Mouse (Mus musculus) olfactory bulb, adult 2 months (tissue): ENCODE measurements around the gene Rasip1. TPM values are rescaled to one million over a fixed set of nuclear protein-coding genes. Genes with fewer than 3 reads are reported as not detected.

ENCODE experiments used
- H3K27ac ChIP-seq: fragments of 200-500 bp; 2 replicates; pipeline ENCODE4 v1.5.1; 2012; ENCODE audit warnings: low read depth, low read length; ENCODE audit not compliant: insufficient read depth
- H3K4me1 ChIP-seq: fragments of 200-500 bp; 2 replicates; pipeline ENCODE4 v1.6.1; 2012; ENCODE audit warnings: low read length; ENCODE audit not compliant: control insufficient read depth, insufficient read depth
- H3K4me3 ChIP-seq: fragments of 200-500 bp; 2 replicates; pipeline ENCODE4 v1.5.1; 2012; ENCODE audit warnings: mild to moderate bottlenecking, low read depth, low read length, moderate library complexity; ENCODE audit not compliant: insufficient read depth
- CTCF ChIP-seq: fragments of 200-500 bp; IDR thresholded peaks from 2 replicates; pipeline ENCODE4 v1.5.1; 2012; ENCODE audit warnings: low read depth, mild to moderate bottlenecking, low read length, moderate library complexity; ENCODE audit not compliant: insufficient read depth
- POLR2A ChIP-seq: fragments of 200-500 bp; IDR thresholded peaks from 2 replicates; pipeline ENCODE4 v1.6.1; 2012; ENCODE audit warnings: mild to moderate bottlenecking, low read depth, low read length, moderate library complexity; ENCODE audit not compliant: insufficient read depth
- WGBS: fragments of 180-500 bp; shearing (Covaris S2); methylation state at CpG from one replicate; pipeline ENCODE4 v1.1.7; 2018; 5-methylcytosine and 5-hydroxymethylcytosine counted together
- polyA plus RNA-seq: library from polyadenylated mRNA; stranded (reverse); fragments of >200 nt; gene quantifications from 2 replicates; pipeline ENCODE4 v1.2.4, GENCODE M21; 2012; ENCODE audit warnings: low replicate concordance; ENCODE audit not compliant: missing spikeins, insufficient read depth, insufficient read length

Gene Rasip1
- polyA plus RNA-seq, 1 experiment: not detected

DNA sequence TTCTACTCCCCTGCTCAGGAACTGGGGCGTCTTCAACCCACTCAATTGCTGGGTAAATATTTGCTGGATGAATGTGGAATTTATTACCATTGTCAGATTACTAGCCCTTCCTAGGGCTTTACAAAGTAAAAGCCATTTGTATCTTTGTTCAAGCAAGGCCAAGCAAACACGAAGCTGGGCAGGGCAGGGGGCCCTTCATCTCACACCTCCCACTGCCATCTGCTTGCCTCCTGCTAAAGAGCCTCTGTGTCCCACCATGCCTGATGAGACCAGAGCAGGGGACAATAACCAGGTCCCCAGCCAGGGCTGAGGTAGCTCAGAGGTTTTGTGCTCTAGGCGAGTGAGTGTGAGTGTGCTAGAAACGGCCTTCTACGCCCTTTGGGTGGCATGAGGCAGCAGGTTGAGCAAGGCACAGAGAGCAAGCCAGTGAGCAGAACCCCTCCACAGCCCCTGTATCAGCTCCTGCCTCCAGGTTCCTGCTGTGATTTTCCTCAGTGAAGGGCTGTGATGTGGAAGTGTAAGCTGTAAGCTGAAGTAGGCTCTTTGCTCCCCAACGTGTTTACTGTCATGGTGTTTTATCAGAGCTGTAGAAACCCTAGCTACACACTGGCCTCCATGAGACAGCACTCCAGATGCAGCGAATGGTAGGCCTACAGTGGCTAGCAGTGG, 50.5 kb downstream of the Rasip1 start:
- 90% methylated on average over 7 of the region's 7 CpGs for WGBS
- peaks cover 4% of the 10 kb centered on the region for H3K4me1 ChIP-seq
- TF ChIP-seq CTCF (no peak), POLR2A (no peak)

DNA sequence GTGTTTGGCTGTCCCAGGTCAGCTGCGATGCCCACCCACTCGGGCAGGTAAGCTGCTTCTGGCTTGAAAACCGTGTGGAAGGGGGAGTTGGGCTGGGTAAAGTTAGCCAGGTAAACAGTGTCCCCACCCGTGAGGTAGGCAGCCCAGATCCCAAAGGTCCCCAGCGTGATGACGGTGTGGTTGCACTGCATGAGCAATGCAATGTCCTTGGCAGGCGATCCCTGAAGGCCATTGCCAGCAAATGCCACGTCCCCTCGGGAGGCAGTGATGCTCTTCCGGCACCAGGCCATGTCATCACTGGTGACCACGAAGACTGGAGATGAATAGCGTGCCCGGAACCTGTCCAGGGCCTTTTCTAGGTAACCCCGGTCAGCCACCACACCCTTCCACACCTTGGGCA, 51.2 kb downstream of the Rasip1 start:
- Histone ChIP-seq H3K4me1 (peaks cover 7% of the 10 kb centered on the region), H3K4me3 (no peak overlapping the region), H3K27ac (no peak overlapping the region)
- TF ChIP-seq CTCF: no peak
- no peak for TF ChIP-seq POLR2A
- WGBS: 93% methylated on average over 14 of the region's 14 CpGs

More for the DNA sequence above, 50.5 kb downstream of the Rasip1 start:
- no peak overlapping the region for H3K4me3 ChIP-seq
- H3K27ac ChIP-seq: no peak overlapping the region

- no peak for TF ChIP-seq POLR2A
- TF ChIP-seq CTCF: no peak
- Histone ChIP-seq H3K27ac (no peak overlapping the region), H3K4me3 (no peak overlapping the region), H3K4me1 (peaks cover 7% of the 10 kb centered on the region)
- 73% methylated on average over 14 of the region's 14 CpGs for WGBS
Measured at GRCm38 (mm10) chr7:45679966-45680621, 52.8 kb downstream of the Rasip1 start.

DNA sequence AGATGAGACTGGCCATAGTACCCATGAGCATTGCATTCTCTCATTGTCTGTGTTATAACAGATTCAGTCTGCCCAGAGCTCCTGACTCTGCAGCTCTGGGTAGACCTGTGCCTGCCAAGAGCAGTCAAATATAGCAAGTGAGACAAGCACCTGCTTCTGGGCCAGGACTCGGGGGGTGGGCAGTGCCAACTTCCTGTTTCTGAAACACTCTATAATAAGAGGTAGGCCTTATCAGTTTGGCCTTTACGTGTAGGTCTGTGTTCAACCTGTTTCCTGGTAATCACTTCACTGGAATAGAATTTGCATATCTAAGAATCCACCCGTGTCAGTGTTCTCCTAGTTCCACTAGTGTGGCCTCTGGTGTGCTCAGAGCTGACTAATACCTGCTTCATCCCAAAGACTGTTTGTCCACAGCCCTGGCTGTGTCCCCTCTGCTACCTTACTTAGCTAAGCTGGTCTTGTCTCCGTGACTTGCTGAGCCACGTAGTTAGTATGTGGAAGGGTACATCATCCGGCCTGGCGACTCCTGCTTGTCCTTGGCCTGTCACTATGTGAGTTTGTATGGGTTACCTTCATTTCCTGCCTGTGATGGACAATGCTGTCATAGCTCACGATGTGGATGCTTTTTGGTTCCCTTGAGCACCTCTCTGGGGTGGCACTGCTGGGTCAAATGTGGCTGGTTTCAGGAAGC, 53.9 kb downstream of the Rasip1 start:
- Histone ChIP-seq H3K4me3 (no peak overlapping the region), H3K4me1 (peaks cover 7% of the 10 kb centered on the region), H3K27ac (no peak overlapping the region)
- TF ChIP-seq POLR2A: no peak
- 88% methylated on average over 8 of the region's 8 CpGs for WGBS

GRCm38 (mm10) chr7:45682144-45683126, 55.1 kb downstream of the Rasip1 start:
- Histone ChIP-seq H3K4me1 (peaks cover 7% of the 10 kb centered on the region), H3K4me3 (peak overlapping the region; percentile 38), H3K27ac (peak overlapping the region; percentile 64; the same call in 1 of the 2 replicates)
- whole genome bisulfite sequencing: 29% methylated on average over 14 of the region's 14 CpGs
- TF ChIP-seq CTCF (peak; percentile 94), POLR2A (no peak)

GRCm38 (mm10) chr7:45683396-45684050, 56.2 kb downstream of the Rasip1 start, which contains the start of gene Ntn5:
Gene Ntn5, plus strand, starts transcription at chr7:45684022.
- Histone ChIP-seq H3K27ac (no peak within 1 kb of the TSS), H3K4me3 (no peak within 1 kb of the TSS), H3K4me1 (peaks cover 7% of the 10 kb centered on the region)
- TF ChIP-seq CTCF: no peak
- no peak for TF ChIP-seq POLR2A
- WGBS: 82% methylated on average over 7 of the region's 7 CpGs

- Histone ChIP-seq H3K27ac (no peak overlapping the region), H3K4me1 (peaks cover 17% of the 10 kb centered on the region), H3K4me3 (no peak overlapping the region)
- TF ChIP-seq CTCF (no peak), POLR2A (no peak)
- whole genome bisulfite sequencing: 74% methylated on average over 10 of the region's 10 CpGs
Measured at GRCm38 (mm10) chr7:45685811-45686210, 58.5 kb downstream of the Rasip1 start.

DNA sequence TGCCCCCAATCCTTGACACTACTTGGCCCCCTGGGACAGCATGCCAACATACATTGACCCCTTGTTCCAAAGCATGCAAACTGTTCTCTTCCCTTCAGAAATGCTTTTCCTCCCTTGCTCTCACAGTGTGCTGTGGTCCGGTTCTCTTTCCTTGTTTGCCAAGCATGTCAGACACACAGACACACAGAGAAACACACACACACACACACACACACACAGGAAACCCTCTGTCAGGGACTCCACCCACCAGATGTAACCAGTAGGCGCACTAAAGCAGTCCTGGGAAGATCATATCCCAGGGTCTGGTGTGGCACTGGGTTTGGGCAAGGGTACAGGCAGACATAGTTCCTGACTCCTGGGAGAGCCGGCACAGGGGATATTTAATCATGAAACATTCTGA, 59.6 kb downstream of the Rasip1 start:
- Histone ChIP-seq H3K27ac (no peak overlapping the region), H3K4me1 (peaks cover 20% of the 10 kb centered on the region), H3K4me3 (no peak overlapping the region)
- TF ChIP-seq POLR2A: no peak
- no peak for TF ChIP-seq CTCF
- WGBS: 83% methylated on average over 3 of the region's 3 CpGs

Other genes with a start within 250 kb of the Rasip1 start
- 1,039 and 1,720 TPM in 2 replicates for gene Snrnp70, start 231.7 kb upstream of the Rasip1 start, polyA plus RNA-seq
- gene Kcna7, start 221.8 kb upstream of the Rasip1 start, polyA plus RNA-seq: not detected in 2 replicates
- not detected in 2 replicates for gene Ntf5, start 213.8 kb upstream of the Rasip1 start, polyA plus RNA-seq
- gene Lhb, start 206.7 kb upstream of the Rasip1 start, polyA plus RNA-seq: not detected in 2 replicates
- gene Gys1, start 192.6 kb upstream of the Rasip1 start, polyA plus RNA-seq: not detected in 2 replicates
- not detected in 2 replicates for gene Ruvbl2, start 189.4 kb upstream of the Rasip1 start, polyA plus RNA-seq
- gene Ftl1, start 167.6 kb upstream of the Rasip1 start, polyA plus RNA-seq: 553 and 835 TPM in 2 replicates
- not detected in 2 replicates for gene Bax, start 160.6 kb upstream of the Rasip1 start, polyA plus RNA-seq
- gene Tulp2, start 145.6 kb upstream of the Rasip1 start, polyA plus RNA-seq: not detected in 2 replicates
- not detected in 2 replicates for gene Gm45808, start 140.7 kb upstream of the Rasip1 start, polyA plus RNA-seq
- gene Dhdh, start 138.7 kb upstream of the Rasip1 start, polyA plus RNA-seq: not detected in 2 replicates
- not detected in 2 replicates for gene Nucb1, start 117.1 kb upstream of the Rasip1 start, polyA plus RNA-seq
- not detected in 2 replicates for gene Ppp1r15a, start 101.2 kb upstream of the Rasip1 start, polyA plus RNA-seq
- not detected in 2 replicates for gene Plekha4, start 101.2 kb upstream of the Rasip1 start, polyA plus RNA-seq
- not detected in 2 replicates for gene Hsd17b14, start 72.6 kb upstream of the Rasip1 start, polyA plus RNA-seq
- not detected in 2 replicates for gene Bcat2, start 57.3 kb upstream of the Rasip1 start, polyA plus RNA-seq
- gene Fgf21, start 12.0 kb upstream of the Rasip1 start, polyA plus RNA-seq: not detected in 2 replicates
- gene Fut1, start 10.2 kb upstream of the Rasip1 start, polyA plus RNA-seq: not detected in 2 replicates
- not detected in 2 replicates for gene Izumo1, start 5.7 kb upstream of the Rasip1 start, polyA plus RNA-seq
- gene Mamstr, start 12.5 kb downstream of the Rasip1 start, polyA plus RNA-seq: not detected in 2 replicates
- not detected in 2 replicates for gene Fut2, start 38.9 kb downstream of the Rasip1 start, polyA plus RNA-seq
- not detected in 2 replicates for gene Ntn5, start 56.5 kb downstream of the Rasip1 start, polyA plus RNA-seq
- not detected in 2 replicates for gene Sec1, start 66.9 kb downstream of the Rasip1 start, polyA plus RNA-seq
- not detected in 2 replicates for gene Car11, start 72.4 kb downstream of the Rasip1 start, polyA plus RNA-seq
- 386 TPM in 1 of 2 replicates, not detected in the other for gene Dbp, start 77.6 kb downstream of the Rasip1 start, polyA plus RNA-seq
- not detected in 2 replicates for gene Rpl18, start 88.0 kb downstream of the Rasip1 start, polyA plus RNA-seq
- not detected in 2 replicates for gene Sphk2, start 90.5 kb downstream of the Rasip1 start, polyA plus RNA-seq
- not detected in 2 replicates for gene Fam83e, start 93.7 kb downstream of the Rasip1 start, polyA plus RNA-seq
- not detected in 2 replicates for gene Spaca4, start 98.3 kb downstream of the Rasip1 start, polyA plus RNA-seq
- gene Lmtk3, start 156.2 kb downstream of the Rasip1 start, polyA plus RNA-seq: not detected in 2 replicates
- gene Sult2b1, start 157.2 kb downstream of the Rasip1 start, polyA plus RNA-seq: not detected in 2 replicates
- not detected in 2 replicates for gene Cyth2, start 187.1 kb downstream of the Rasip1 start, polyA plus RNA-seq
- not detected in 2 replicates for gene Kcnj14, start 197.3 kb downstream of the Rasip1 start, polyA plus RNA-seq
- gene Grwd1, start 203.5 kb downstream of the Rasip1 start, polyA plus RNA-seq: not detected in 2 replicates
- not detected in 2 replicates for gene Kdelr1, start 245.3 kb downstream of the Rasip1 start, polyA plus RNA-seq